Mouse (Mus musculus): ENCODE data around the gene Heatr5b. TPM values are rescaled to one million over a fixed set of nuclear protein-coding genes. Genes with fewer than 3 reads are reported as not detected.

Gene Heatr5b
- polyA plus RNA-seq, 1 experiment from 2014 or later: 14.4 TPM

GRCm38 (mm10) chr17:78724461-78725055 is 110.6 kb downstream of the Heatr5b start:
- H3K4me3 ChIP-seq (ENCODE audit: low read length): no peak overlapping the region
- no peak for ATAC-seq (ENCODE audit: low read depth)
- no peaks in the 10 kb centered on the region for H3K27me3 ChIP-seq (ENCODE audit: control insufficient read depth, insufficient read depth, low read depth, low read length)
- no peaks in the 10 kb centered on the region for H3K36me3 ChIP-seq (ENCODE audit: control insufficient read depth, insufficient read depth, low read length)
- H3K9ac ChIP-seq (ENCODE audit: low read length): no peak overlapping the region
- no peak overlapping the region for H3K4me2 ChIP-seq (ENCODE audit: low read depth, low read length)
- no peak overlapping the region for H3K27ac ChIP-seq (ENCODE audit: low read length)
- H3K4me1 ChIP-seq (replicated peaks; ENCODE audit: control insufficient read depth, insufficient read depth, low read length): no peaks in the 10 kb centered on the region
- 42% methylated on average over 6 of the region's 6 CpGs for WGBS
- no peaks in the 10 kb centered on the region for H3K9me3 ChIP-seq (ENCODE audit: control insufficient read depth, low read length)

DNA sequence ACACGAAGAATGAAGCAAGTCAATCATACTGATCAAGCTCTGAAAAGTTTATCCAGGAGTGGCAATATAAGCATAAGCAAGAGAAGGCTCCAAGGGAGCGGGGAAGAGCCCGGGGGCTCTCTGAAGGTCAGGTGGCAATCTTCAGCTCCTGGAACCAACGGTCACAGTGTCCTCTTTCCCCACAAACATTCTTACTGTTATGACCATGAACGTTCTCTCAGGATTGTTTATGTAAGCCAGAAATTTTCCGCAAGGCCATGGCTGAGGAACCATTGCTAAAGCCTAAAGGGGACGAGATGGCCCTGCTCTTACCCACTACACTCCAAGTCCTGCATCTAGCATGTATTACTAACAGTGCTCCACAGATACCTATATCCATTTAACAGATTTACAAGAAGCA is 113.5 kb downstream of the Heatr5b start:
- Histone ChIP-seq H3K36me3 (ENCODE audit: control insufficient read depth, insufficient read depth, low read length) (peaks cover 6% of the 10 kb centered on the region), H3K4me3 (ENCODE audit: low read length) (no peak overlapping the region), H3K27me3 (ENCODE audit: control insufficient read depth, insufficient read depth, low read depth, low read length) (no peaks in the 10 kb centered on the region), H3K4me2 (ENCODE audit: low read depth, low read length) (no peak overlapping the region), H3K27ac (ENCODE audit: low read length) (no peak overlapping the region), H3K9ac (ENCODE audit: low read length) (no peak overlapping the region), H3K4me1 (replicated peaks; ENCODE audit: control insufficient read depth, insufficient read depth, low read length) (no peaks in the 10 kb centered on the region), H3K9me3 (ENCODE audit: control insufficient read depth, low read length) (peaks cover 2% of the 10 kb centered on the region; the same call in 1 of the 2 replicates)
- 74% methylated on average over 7 of the region's 7 CpGs for WGBS
- no peak for ATAC-seq (ENCODE audit: low read depth)

DNA sequence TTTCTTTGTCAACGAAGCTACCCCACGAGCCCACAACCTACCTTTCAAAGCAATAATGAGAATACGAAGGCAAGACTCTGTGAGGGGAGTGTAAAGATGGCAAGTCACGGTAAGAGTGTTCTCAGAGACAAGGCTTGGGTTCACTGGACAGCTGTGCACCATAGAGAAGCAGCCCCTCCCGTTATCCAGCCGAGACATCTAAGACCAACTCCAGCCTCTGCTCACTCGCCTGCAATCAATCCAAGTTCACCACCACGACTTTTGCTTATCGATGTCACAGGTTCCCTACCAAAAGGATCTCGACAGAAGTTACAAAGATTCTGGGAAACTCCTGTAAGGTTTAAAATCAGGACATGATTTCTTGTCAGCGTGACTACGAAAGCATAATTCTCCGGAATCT is 116.1 kb downstream of the Heatr5b start:
- Histone ChIP-seq H3K27me3 (ENCODE audit: control insufficient read depth, insufficient read depth, low read depth, low read length) (no peaks in the 10 kb centered on the region), H3K4me2 (ENCODE audit: low read depth, low read length) (no peak overlapping the region), H3K9me3 (ENCODE audit: control insufficient read depth, low read length) (peaks cover 2% of the 10 kb centered on the region; the same call in 1 of the 2 replicates), H3K27ac (ENCODE audit: low read length) (no peak overlapping the region), H3K9ac (ENCODE audit: low read length) (no peak overlapping the region), H3K36me3 (ENCODE audit: control insufficient read depth, insufficient read depth, low read length) (peaks cover 6% of the 10 kb centered on the region), H3K4me3 (ENCODE audit: low read length) (no peak overlapping the region), H3K4me1 (replicated peaks; ENCODE audit: control insufficient read depth, insufficient read depth, low read length) (no peaks in the 10 kb centered on the region)
- ATAC-seq (ENCODE audit: low read depth): no peak
- WGBS: 74% methylated on average over 13 of the region's 13 CpGs

- WGBS: 51% methylated on average over 2 of the region's 2 CpGs
These were observed 124.9 kb downstream of the Heatr5b start for GRCm38 (mm10) chr17:78710258-78710657.

GRCm38 (mm10) chr17:78708422-78708821 is 126.7 kb downstream of the Heatr5b start:
- H3K27ac ChIP-seq (ENCODE audit: low read length): no peak overlapping the region
- WGBS: 89% methylated on average over 7 of the region's 7 CpGs
- H3K27me3 ChIP-seq (ENCODE audit: control insufficient read depth, insufficient read depth, low read depth, low read length): no peaks in the 10 kb centered on the region
- 0 out of 2 replicates have a peak, but pooled peaks cover 2% of the 10 kb centered on the region for H3K36me3 ChIP-seq (ENCODE audit: control insufficient read depth, insufficient read depth, low read length)
- no peaks in the 10 kb centered on the region for H3K9me3 ChIP-seq (ENCODE audit: control insufficient read depth, low read length)
- no peaks in the 10 kb centered on the region; the same call in 1 of the 2 replicates for H3K4me1 ChIP-seq (replicated peaks; ENCODE audit: control insufficient read depth, insufficient read depth, low read length)
- no peak overlapping the region for H3K9ac ChIP-seq (ENCODE audit: low read length)
- ATAC-seq (ENCODE audit: low read depth): no peak
- no peak overlapping the region for H3K4me3 ChIP-seq (ENCODE audit: low read length)
- no peak overlapping the region for H3K4me2 ChIP-seq (ENCODE audit: low read depth, low read length)

More at GRCm38 (mm10) chr17:78710258-78710657, 124.9 kb downstream of the Heatr5b start:
- H3K4me1 ChIP-seq (replicated peaks; ENCODE audit: control insufficient read depth, insufficient read depth, low read length): no peaks in the 10 kb centered on the region; the same call in 1 of the 2 replicates
- no peak overlapping the region for H3K4me3 ChIP-seq (ENCODE audit: low read length)
- no peaks in the 10 kb centered on the region for H3K9me3 ChIP-seq (ENCODE audit: control insufficient read depth, low read length)
- ATAC-seq (ENCODE audit: low read depth): no peak
- no peak overlapping the region for H3K9ac ChIP-seq (ENCODE audit: low read length)
- no peaks in the 10 kb centered on the region for H3K27me3 ChIP-seq (ENCODE audit: control insufficient read depth, insufficient read depth, low read depth, low read length)
- H3K36me3 ChIP-seq (ENCODE audit: control insufficient read depth, insufficient read depth, low read length): 0 out of 2 replicates have a peak, but pooled peaks cover 2% of the 10 kb centered on the region
- no peak overlapping the region for H3K27ac ChIP-seq (ENCODE audit: low read length)
- no peak overlapping the region for H3K4me2 ChIP-seq (ENCODE audit: low read depth, low read length)

DNA sequence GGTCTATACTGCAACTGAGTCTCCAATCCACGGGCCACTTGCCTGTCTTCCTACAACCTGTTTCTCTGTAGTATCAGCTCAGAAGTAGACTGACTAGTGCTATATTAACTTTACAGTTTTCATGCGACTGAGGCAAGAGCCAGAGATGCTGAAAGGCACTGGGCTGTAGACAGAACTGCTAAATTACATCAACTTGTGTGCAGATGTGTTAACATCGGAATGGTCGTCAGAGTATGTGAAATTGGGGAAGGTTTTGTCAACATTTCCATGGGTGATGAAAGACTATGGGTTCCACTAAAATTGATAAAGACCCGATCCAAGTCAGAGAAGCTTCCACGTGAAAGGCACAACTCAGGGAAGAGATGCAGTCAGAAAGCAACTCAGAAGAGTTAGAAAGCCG is 132.2 kb downstream of the Heatr5b start:
- Histone ChIP-seq H3K4me3 (ENCODE audit: low read length) (no peak overlapping the region), H3K27me3 (ENCODE audit: control insufficient read depth, insufficient read depth, low read depth, low read length) (no peaks in the 10 kb centered on the region), H3K9me3 (ENCODE audit: control insufficient read depth, low read length) (no peaks in the 10 kb centered on the region), H3K4me2 (ENCODE audit: low read depth, low read length) (no peak overlapping the region), H3K36me3 (ENCODE audit: control insufficient read depth, insufficient read depth, low read length) (peaks cover 4% of the 10 kb centered on the region; the same call in 1 of the 2 replicates), H3K27ac (ENCODE audit: low read length) (no peak overlapping the region), H3K4me1 (replicated peaks; ENCODE audit: control insufficient read depth, insufficient read depth, low read length) (no peaks in the 10 kb centered on the region), H3K9ac (ENCODE audit: low read length) (no peak overlapping the region)
- ATAC-seq (ENCODE audit: low read depth): no peak
- WGBS: 81% methylated on average over 7 of the region's 7 CpGs

Other genes starting within 250 kb of the Heatr5b start
- gene Strn, start 98.2 kb downstream of the Heatr5b start, polyA plus RNA-seq (2015; fragmentation: Nextera tagmentation; extraction: Ambion mirVana): 5.2 TPM in 2 replicates
- gene Gpatch11, start 203 bp upstream of the Heatr5b start, polyA plus RNA-seq (2015; fragmentation: Nextera tagmentation; extraction: Ambion mirVana): 38.0 and 41.1 TPM in 2 replicates
- 10.6 and 11.0 TPM in 2 replicates for gene Eif2ak2, start 47.2 kb upstream of the Heatr5b start, polyA plus RNA-seq (2015; fragmentation: Nextera tagmentation; extraction: Ambion mirVana)
- 0.34 TPM in 1 of 2 replicates, not detected in the other for gene Sult6b1, start 71.6 kb upstream of the Heatr5b start, polyA plus RNA-seq (2015; fragmentation: Nextera tagmentation; extraction: Ambion mirVana)
- gene Cebpzos, start 81.1 kb upstream of the Heatr5b start, polyA plus RNA-seq (2015; fragmentation: Nextera tagmentation; extraction: Ambion mirVana): 80.7 and 95.5 TPM in 2 replicates
- gene Cebpz, start 101.7 kb upstream of the Heatr5b start, polyA plus RNA-seq (2015; fragmentation: Nextera tagmentation; extraction: Ambion mirVana): 44.2 and 56.1 TPM in 2 replicates
- 54.0 and 56.8 TPM in 2 replicates for gene Ndufaf7, start 101.8 kb upstream of the Heatr5b start, polyA plus RNA-seq (2015; fragmentation: Nextera tagmentation; extraction: Ambion mirVana)
- 42.5 and 43.6 TPM in 2 replicates for gene Prkd3, start 185.5 kb upstream of the Heatr5b start, polyA plus RNA-seq (2015; fragmentation: Nextera tagmentation; extraction: Ambion mirVana)
- 25.9 and 26.3 TPM in 2 replicates for gene Qpct, start 216.5 kb upstream of the Heatr5b start, polyA plus RNA-seq (2015; fragmentation: Nextera tagmentation; extraction: Ambion mirVana)

All from lung, embryonic 16.5 days (tissue).